Mouse (Mus musculus): ENCODE results near the gene Slc25a42.
"Not testable (repeated sequence)": the region's sequence is repeated elsewhere in the genome, so short reads cannot be mapped to it uniquely, and the experiment has no call there.

Gene Slc25a42

GRCm38 (mm10) chr8:70212112-70213055, at the start of gene Slc25a42:
TSS of gene Slc25a42 (minus strand) at chr8:70212305.
- DNase-seq (ENCODE audit: low spot score): peak; percentile 95

GRCm38 (mm10) chr8:70259043-70259442, 46.9 kb upstream of the Slc25a42 start:
- no peak for DNase-seq (ENCODE audit: low spot score)

GRCm38 (mm10) chr8:70258600-70258999, 46.5 kb upstream of the Slc25a42 start:
- DNase-seq (ENCODE audit: low spot score): peak; percentile 34

GRCm38 (mm10) chr8:70257456-70257855, 45.4 kb upstream of the Slc25a42 start:
- DNase-seq (ENCODE audit: low spot score): no peak

- DNase-seq (ENCODE audit: low spot score): no peak
Observed at GRCm38 (mm10) chr8:70254628-70255027, 42.5 kb upstream of the Slc25a42 start.

GRCm38 (mm10) chr8:70247841-70248240, 35.7 kb upstream of the Slc25a42 start:
- DNase-seq (ENCODE audit: low spot score): no peak

- no peak for DNase-seq (ENCODE audit: low spot score)
Observed at GRCm38 (mm10) chr8:70246622-70247021, 34.5 kb upstream of the Slc25a42 start.

- no peak for DNase-seq (ENCODE audit: low spot score)
Observed at GRCm38 (mm10) chr8:70240642-70241041, 28.5 kb upstream of the Slc25a42 start.

GRCm38 (mm10) chr8:70237842-70238241, 25.7 kb upstream of the Slc25a42 start:
- DNase-seq (ENCODE audit: low spot score): no peak

GRCm38 (mm10) chr8:70234781-70235128, 22.6 kb upstream of the Slc25a42 start:
- no peak for DNase-seq (ENCODE audit: low spot score)

- DNase-seq (ENCODE audit: low spot score): peak; percentile 96
Observed at GRCm38 (mm10) chr8:70234080-70234780, 22.1 kb upstream of the Slc25a42 start, which contains the start of the genes Sugp2 and Armc6. TSS of gene Sugp2 (plus strand) at chr8:70234226. TSS of gene Armc6 (minus strand) at chr8:70234466.

GRCm38 (mm10) chr8:70233606-70234005, 21.5 kb upstream of the Slc25a42 start:
- no peak for DNase-seq (ENCODE audit: low spot score)

- DNase-seq (ENCODE audit: low spot score): no peak
Observed at GRCm38 (mm10) chr8:70230837-70231236, 18.7 kb upstream of the Slc25a42 start.

GRCm38 (mm10) chr8:70227997-70228396, 15.9 kb upstream of the Slc25a42 start:
- DNase-seq (ENCODE audit: low spot score): no peak

GRCm38 (mm10) chr8:70223341-70223740, 11.2 kb upstream of the Slc25a42 start:
- DNase-seq (ENCODE audit: low spot score): no peak

GRCm38 (mm10) chr8:70222041-70222440, 9.9 kb upstream of the Slc25a42 start:
- DNase-seq (ENCODE audit: low spot score): no peak

GRCm38 (mm10) chr8:70220911-70221310, 8.8 kb upstream of the Slc25a42 start:
- no peak for DNase-seq (ENCODE audit: low spot score)

GRCm38 (mm10) chr8:70220236-70220840, 8.2 kb upstream of the Slc25a42 start:
- no peak for DNase-seq (ENCODE audit: low spot score)

GRCm38 (mm10) chr8:70219107-70219684, 7.1 kb upstream of the Slc25a42 start:
- DNase-seq (ENCODE audit: low spot score): no peak

GRCm38 (mm10) chr8:70217441-70217840, 5.3 kb upstream of the Slc25a42 start:
- no peak for DNase-seq (ENCODE audit: low spot score)

GRCm38 (mm10) chr8:70216566-70216965, 4.5 kb upstream of the Slc25a42 start:
- no peak for DNase-seq (ENCODE audit: low spot score)

GRCm38 (mm10) chr8:70216161-70216560, 4.1 kb upstream of the Slc25a42 start:
- not testable (repeated sequence) for DNase-seq (ENCODE audit: low spot score)
